In genomic region chr10:22644171-22644570, GRCm38 (mm10) we compare ENCODE assay signal across 9 mouse cellular contexts. TPM values are rescaled to one million over a fixed set of nuclear protein-coding genes. Genes with fewer than 3 reads are reported as not detected.
DNase-seq lines count a peak whose midpoint lies in the region; ATAC-seq and TF ChIP-seq lines count a peak whose summit lies in the region.
"Had no signal": no experiment of that assay in that cellular context is flagged by ENCODE, and none has a peak within 500 bp of the region (broad histone marks: within the 10 kb centered on the region; RNA-seq: fewer than 3 reads in every experiment).

No protein-coding gene starts in this region.

- H3K4me3 ChIP-seq in heart, adult 2 months: no peak overlapping the region
- H3K4me3 ChIP-seq in lung, embryonic 16.5 days (ENCODE audit: low read length): no peak overlapping the region
- no peak overlapping the region for H3K4me3 ChIP-seq in lung, adult 2 months (replicated peaks; ENCODE audit: extremely low read depth, low read depth, low read length)
- no peak overlapping the region for H3K4me3 ChIP-seq in hindbrain, embryonic 14.5 days (replicated peaks; ENCODE audit: low read length)

- TF ChIP-seq EP300 in heart, adult 2 months (IDR thresholded peaks at IDR 0.05; ENCODE audit: insufficient read depth, low read depth, low read length): no peak

- H3K4me1 ChIP-seq in heart, adult 2 months (ENCODE audit: control insufficient read depth, insufficient read depth, low read length): no peaks in the 10 kb centered on the region
- H3K4me1 ChIP-seq in lung, embryonic 16.5 days (replicated peaks; ENCODE audit: control insufficient read depth, insufficient read depth, low read length): no peaks in the 10 kb centered on the region
- peaks cover 7% of the 10 kb centered on the region for H3K4me1 ChIP-seq in lung, adult 2 months (ENCODE audit: control insufficient read depth, insufficient read depth, low read length)
- no peaks in the 10 kb centered on the region for H3K4me1 ChIP-seq in hindbrain, embryonic 14.5 days (replicated peaks; ENCODE audit: control insufficient read depth, insufficient read depth, low read length)

- DNase-seq in heart, adult 2 months: no peak
- no peak for DNase-seq in heart, postnatal 36 days
- DNase-seq in lung, adult 2 months: no peak
- DNase-seq in hindbrain, embryonic 14.5 days (ENCODE audit: low spot score): no peak
- DNase-seq in retina, embryonic 14.5 days (ENCODE audit: low spot score): peak; percentile 11
- DNase-seq in kidney, postnatal 36 days: no peak
- no peak for DNase-seq in cerebellum, postnatal 14 days
- DNase-seq: liver had no signal

- no peak for ATAC-seq in lung, embryonic 16.5 days (ENCODE audit: low read depth)
- ATAC-seq in hindbrain, embryonic 14.5 days (ENCODE audit: low FRiP score): no peak

- intact Hi-C loops in heart, adult 2 months (cut with DNase I): no loop called here
- intact Hi-C loops in heart, postnatal 36 days (cut with DNase I): no loop called here

- H3K9ac ChIP-seq in heart, adult 2 months (ENCODE audit: low read depth, low read length): no peak overlapping the region
- no peak overlapping the region for H3K9ac ChIP-seq in lung, embryonic 16.5 days (ENCODE audit: low read length)
- no peak overlapping the region for H3K9ac ChIP-seq in hindbrain, embryonic 14.5 days

- TF ChIP-seq CTCF in heart, adult 2 months (IDR thresholded peaks at IDR 0.05): no peak
- TF ChIP-seq CTCF in lung, adult 2 months (IDR thresholded peaks at IDR 0.05; ENCODE audit: insufficient read depth, low read length): no peak

- no peaks in the 10 kb centered on the region for H3K36me3 ChIP-seq in heart, adult 2 months (ENCODE audit: control insufficient read depth, insufficient read depth, low read length)
- H3K36me3 ChIP-seq in lung, embryonic 16.5 days (ENCODE audit: control insufficient read depth, insufficient read depth, low read length): no peaks in the 10 kb centered on the region
- H3K36me3 ChIP-seq in hindbrain, embryonic 14.5 days (replicated peaks; ENCODE audit: control insufficient read depth, insufficient read depth): no peaks in the 10 kb centered on the region

- H3K9me3 ChIP-seq in lung, embryonic 16.5 days (ENCODE audit: control insufficient read depth, low read length): 0 out of 2 replicates have a peak, but pooled peaks cover 3% of the 10 kb centered on the region
- no peaks in the 10 kb centered on the region for H3K9me3 ChIP-seq in hindbrain, embryonic 14.5 days (ENCODE audit: control insufficient read depth, low read length)

- 90% methylated on average over 9 of the region's 9 CpGs for WGBS in heart, adult 2 months
- 63% methylated on average over 9 of the region's 9 CpGs for WGBS in lung, embryonic 16.5 days
- WGBS in lung, adult 2 months: 78% methylated on average over 9 of the region's 9 CpGs
- WGBS in hindbrain, embryonic 14.5 days: 62% methylated on average over 9 of the region's 9 CpGs

- H3K27me3 ChIP-seq in heart, adult 2 months (ENCODE audit: control insufficient read depth, insufficient read depth, low read length): no peaks in the 10 kb centered on the region
- H3K27me3 ChIP-seq in lung, embryonic 16.5 days (ENCODE audit: control insufficient read depth, insufficient read depth, low read depth, low read length): no peaks in the 10 kb centered on the region
- H3K27me3 ChIP-seq in hindbrain, embryonic 14.5 days (ENCODE audit: control insufficient read depth, insufficient read depth, low read length): no peaks in the 10 kb centered on the region; the same call in 1 of the 2 replicates

- no peak for TF ChIP-seq POLR2A in heart, adult 2 months (IDR thresholded peaks at IDR 0.05; ENCODE audit: insufficient read depth, low read depth, low read length)
- TF ChIP-seq POLR2A in lung, adult 2 months (IDR thresholded peaks at IDR 0.05; ENCODE audit: borderline replicate concordance, extremely low read depth, low read depth, low read length): no peak

- H3K4me2 ChIP-seq in lung, embryonic 16.5 days (ENCODE audit: low read depth, low read length): no peak overlapping the region
- H3K4me2 ChIP-seq in hindbrain, embryonic 14.5 days (replicated peaks): peak overlapping the region; percentile 89; the same call in 1 of the 2 replicates

- peak overlapping the region; percentile 86; the same call in 1 of the 2 replicates for H3K27ac ChIP-seq in heart, adult 2 months
- peak overlapping the region; percentile 14; the same call in 1 of the 2 replicates for H3K27ac ChIP-seq in lung, embryonic 16.5 days (ENCODE audit: low read length)
- H3K27ac ChIP-seq in hindbrain, embryonic 14.5 days: peak overlapping the region; percentile 54; the same call in 1 of the 2 replicates

- H3K79me2 ChIP-seq in heart, adult 2 months (replicated peaks; ENCODE audit: control insufficient read depth, insufficient read depth, low read length): no peaks in the 10 kb centered on the region

RNA-seq across cellular contexts. Expression of gene Slc2a12, which starts 0.6 kb away (rescaled TPM):
- 10 to 100 TPM; 12.7 to 15.7 TPM for total RNA-seq in heart, adult 2 months (2021)
- polyA plus RNA-seq in heart, adult 2 months (2012; rRNA removed): 5.0 and 7.7 TPM in 2 replicates
- total RNA-seq in heart, postnatal 36 days (2021): 10 to 100 TPM; 17.1 to 19.0 TPM
- 1.5 and 2.0 TPM in 2 replicates for polyA plus RNA-seq in lung, embryonic 16.5 days (2015; fragmentation: Nextera tagmentation; extraction: Ambion mirVana)
- polyA plus RNA-seq in lung, adult 2 months (2012; rRNA removed): 3.5 and 5.5 TPM in 2 replicates
- polyA plus RNA-seq in hindbrain, embryonic 14.5 days (2014; fragmentation: Nextera tagmentation; extraction: Ambion mirVana): 7.0 and 8.0 TPM in 2 replicates

Comparison
In these comparisons a context has a peak if more than half of its experiments do, and no peak if none do; other contexts are left out.
1. H3K27ac ChIP-seq: peak in every context shown above with its lines; median percentile 86 in heart, adult 2 months; 54 in hindbrain, embryonic 14.5 days; 14 in lung, embryonic 16.5 days.